ENCODE assay signal across 9 mouse cellular contexts in genomic region chr6:34543303-34544206, GRCm38 (mm10). TPM values are rescaled to one million over a fixed set of nuclear protein-coding genes. Genes with fewer than 3 reads are reported as not detected.
DNase-seq lines count a peak whose midpoint lies in the region; ATAC-seq and TF ChIP-seq lines count a peak whose summit lies in the region.
"Had no signal": no experiment of that assay in that cellular context is flagged by ENCODE, and none has a peak within 500 bp of the region (broad histone marks: within the 10 kb centered on the region; RNA-seq: fewer than 3 reads in every experiment).

No protein-coding gene starts in this region.

- no peak overlapping the region for H3K9ac ChIP-seq in lung, embryonic 16.5 days (ENCODE audit: low read length)
- H3K9ac ChIP-seq in forebrain, embryonic 15.5 days (replicated peaks) = no peak overlapping the region
- H3K9ac ChIP-seq in stomach, embryonic 15.5 days = no peak overlapping the region
- no peak overlapping the region for H3K9ac ChIP-seq in liver, embryonic 11.5 days (ENCODE audit: low read depth, low read length)
- H3K9ac ChIP-seq: midbrain, embryonic 12.5 days had no signal

- H3K4me3 ChIP-seq in lung, embryonic 16.5 days (ENCODE audit: low read length) = no peak overlapping the region
- no peak overlapping the region for H3K4me3 ChIP-seq in lung, adult 2 months (replicated peaks; ENCODE audit: extremely low read depth, low read depth, low read length)
- H3K4me3 ChIP-seq in forebrain, embryonic 15.5 days = no peak overlapping the region
- no peak overlapping the region for H3K4me3 ChIP-seq in stomach, embryonic 15.5 days (replicated peaks)
- no peak overlapping the region for H3K4me3 ChIP-seq in liver, embryonic 11.5 days (ENCODE audit: low read depth, low read length)
- H3K4me3 ChIP-seq: midbrain, embryonic 12.5 days had no signal

- no peaks in the 10 kb centered on the region for H3K36me3 ChIP-seq in lung, embryonic 16.5 days (ENCODE audit: control insufficient read depth, insufficient read depth, low read length)
- no peaks in the 10 kb centered on the region for H3K36me3 ChIP-seq in forebrain, embryonic 15.5 days
- H3K36me3 ChIP-seq in stomach, embryonic 15.5 days = no peaks in the 10 kb centered on the region
- no peaks in the 10 kb centered on the region for H3K36me3 ChIP-seq in liver, embryonic 11.5 days (ENCODE audit: control insufficient read depth, insufficient read depth, low read length)
- H3K36me3 ChIP-seq: midbrain, embryonic 12.5 days had no signal

- peak overlapping the region; percentile 37 for H3K4me2 ChIP-seq in lung, embryonic 16.5 days (ENCODE audit: low read depth, low read length)
- no peak overlapping the region for H3K4me2 ChIP-seq in forebrain, embryonic 15.5 days (replicated peaks)
- peak overlapping the region; percentile 26 for H3K4me2 ChIP-seq in stomach, embryonic 15.5 days
- no peak overlapping the region for H3K4me2 ChIP-seq in liver, embryonic 11.5 days
- H3K4me2 ChIP-seq: midbrain, embryonic 12.5 days had no signal

- H3K9me3 ChIP-seq in lung, embryonic 16.5 days (ENCODE audit: control insufficient read depth, low read length) = no peaks in the 10 kb centered on the region
- H3K9me3 ChIP-seq in forebrain, embryonic 15.5 days = no peaks in the 10 kb centered on the region
- no peaks in the 10 kb centered on the region for H3K9me3 ChIP-seq in stomach, embryonic 15.5 days
- no peaks in the 10 kb centered on the region for H3K9me3 ChIP-seq in liver, embryonic 11.5 days (ENCODE audit: control insufficient read depth, low read length)
- H3K9me3 ChIP-seq: midbrain, embryonic 12.5 days had no signal

- intact Hi-C loops in left cerebral cortex, postnatal 4 days (cut with DNase I) = no loop called here

- 0 out of 2 replicates have a peak overlapping the region, but pooled peaks have one; percentile 10 for H3K27ac ChIP-seq in lung, embryonic 16.5 days (ENCODE audit: low read length)
- no peak overlapping the region for H3K27ac ChIP-seq in forebrain, embryonic 15.5 days (replicated peaks)
- H3K27ac ChIP-seq in stomach, embryonic 15.5 days = 0 out of 2 replicates have a peak overlapping the region, but pooled peaks have one; percentile 17
- no peak overlapping the region for H3K27ac ChIP-seq in liver, embryonic 11.5 days (ENCODE audit: low read depth, low read length)
- H3K27ac ChIP-seq: midbrain, embryonic 12.5 days had no signal

- no peak for DNase-seq in lung, adult 2 months
- peak; percentile 34 for DNase-seq in kidney, postnatal 14 days
- DNase-seq in left cerebral cortex, postnatal 4 days = no peak
- no peak for DNase-seq in ovary, adult 18-20 months (ENCODE audit: low spot score)
- DNase-seq in liver, embryonic 11.5 days (ENCODE audit: low spot score) = no peak

- no peak for TF ChIP-seq CTCF in lung, adult 2 months (IDR thresholded peaks at IDR 0.05; ENCODE audit: insufficient read depth, low read length)

- ATAC-seq in lung, embryonic 16.5 days (ENCODE audit: low read depth) = peak; percentile 59
- ATAC-seq in forebrain, embryonic 15.5 days (replicated peaks) = 0 out of 2 replicates have a peak, but pooled peaks have one; percentile 16
- peak; percentile 35; the same call in 1 of the 2 replicates for ATAC-seq in stomach, embryonic 15.5 days (ENCODE audit: insufficient read depth, low FRiP score, low read depth)
- ATAC-seq in liver, embryonic 11.5 days (replicated peaks; ENCODE audit: low FRiP score) = no peak

- WGBS in lung, embryonic 16.5 days = 18% methylated on average over 21 of the region's 21 CpGs
- WGBS in lung, adult 2 months = 37% methylated on average over 21 of the region's 21 CpGs
- 37% methylated on average over 21 of the region's 21 CpGs for WGBS in forebrain, embryonic 15.5 days
- WGBS in stomach, embryonic 15.5 days = 27% methylated on average over 21 of the region's 21 CpGs
- 69% methylated on average over 21 of the region's 21 CpGs for WGBS in liver, embryonic 11.5 days

- peaks cover 29% of the 10 kb centered on the region for H3K4me1 ChIP-seq in lung, embryonic 16.5 days (replicated peaks; ENCODE audit: control insufficient read depth, insufficient read depth, low read length)
- H3K4me1 ChIP-seq in lung, adult 2 months (ENCODE audit: control insufficient read depth, insufficient read depth, low read length) = peaks cover 7% of the 10 kb centered on the region
- H3K4me1 ChIP-seq in forebrain, embryonic 15.5 days = peaks cover 5% of the 10 kb centered on the region; the same call in 1 of the 2 replicates
- H3K4me1 ChIP-seq in stomach, embryonic 15.5 days = peaks cover 14% of the 10 kb centered on the region
- H3K4me1 ChIP-seq in liver, embryonic 11.5 days (replicated peaks; ENCODE audit: control insufficient read depth, insufficient read depth, low read length) = 0 out of 2 replicates have a peak, but pooled peaks cover 2% of the 10 kb centered on the region

- no peaks in the 10 kb centered on the region for H3K27me3 ChIP-seq in lung, embryonic 16.5 days (ENCODE audit: control insufficient read depth, insufficient read depth, low read depth, low read length)
- H3K27me3 ChIP-seq in forebrain, embryonic 15.5 days = no peaks in the 10 kb centered on the region
- no peaks in the 10 kb centered on the region for H3K27me3 ChIP-seq in stomach, embryonic 15.5 days (replicated peaks)
- no peaks in the 10 kb centered on the region for H3K27me3 ChIP-seq in liver, embryonic 11.5 days (replicated peaks; ENCODE audit: control insufficient read depth, insufficient read depth, low read length)
- H3K27me3 ChIP-seq: midbrain, embryonic 12.5 days had no signal

- TF ChIP-seq POLR2A in lung, adult 2 months (IDR thresholded peaks at IDR 0.05; ENCODE audit: borderline replicate concordance, extremely low read depth, low read depth, low read length) = no peak

RNA-seq across cellular contexts. Expression of gene Cald1, which starts 54.7 kb away (rescaled TPM):
- polyA plus RNA-seq in lung, embryonic 16.5 days (2015; fragmentation: Nextera tagmentation; extraction: Ambion mirVana) = 243 and 279 TPM in 2 replicates
- 24.4 and 37.4 TPM in 2 replicates for polyA plus RNA-seq in lung, adult 2 months (2012; rRNA removed)
- 63.8 and 66.9 TPM in 2 replicates for polyA plus RNA-seq in forebrain, embryonic 15.5 days (2015; fragmentation: Nextera tagmentation; extraction: Ambion mirVana)
- 396 and 401 TPM in 2 replicates for polyA plus RNA-seq in stomach, embryonic 15.5 days (2015; fragmentation: Nextera tagmentation; extraction: Ambion mirVana)
- total RNA-seq in left cerebral cortex, postnatal 4 days (2021) = 10 to 100 TPM; 27.4 to 30.2 TPM
- 120 and 134 TPM in 2 replicates for polyA plus RNA-seq in liver, embryonic 11.5 days (2014; fragmentation: Nextera tagmentation; extraction: Ambion mirVana)

Comparison
In these comparisons a context has a peak if more than half of its experiments do, and no peak if none do; other contexts are left out.
1. H3K27ac ChIP-seq: peak in lung, embryonic 16.5 days (single experiment) and stomach, embryonic 15.5 days (single experiment); none in forebrain, embryonic 15.5 days (single experiment) and liver, embryonic 11.5 days (single experiment).
2. H3K4me2 ChIP-seq: peak in lung, embryonic 16.5 days (single experiment) and stomach, embryonic 15.5 days (single experiment); none in forebrain, embryonic 15.5 days (single experiment) and liver, embryonic 11.5 days (single experiment).